Mouse (Mus musculus): ENCODE measurements at regions not wholly inside any gene's neighbourhood (a gene's known extent, or its start where the extent isn't known, plus 50 kb on each side); places are given as distances from the start of the nearest gene placed in this dataset.

DNA sequence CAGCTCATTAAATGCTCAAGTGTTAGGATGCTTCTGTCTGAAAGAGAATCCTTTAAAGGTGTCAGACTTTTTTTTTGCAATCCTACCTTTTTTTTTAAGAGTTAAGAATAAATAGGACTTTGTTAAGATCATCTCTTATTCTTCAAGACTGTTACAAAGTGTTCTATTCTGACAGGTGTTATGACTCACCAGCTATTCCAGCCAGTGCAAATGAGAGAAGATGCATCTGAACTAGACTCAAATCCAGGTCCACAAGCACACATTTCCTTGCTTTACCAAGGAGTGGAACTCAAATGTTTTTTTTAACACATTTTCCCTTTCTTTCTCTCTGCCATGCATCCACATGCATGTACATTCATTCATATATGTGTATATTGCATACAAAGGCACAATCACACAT is 98.4 kb upstream of the Atp10a start:
- no peak for DNase-seq (ENCODE audit: low read depth, low spot score)

DNA sequence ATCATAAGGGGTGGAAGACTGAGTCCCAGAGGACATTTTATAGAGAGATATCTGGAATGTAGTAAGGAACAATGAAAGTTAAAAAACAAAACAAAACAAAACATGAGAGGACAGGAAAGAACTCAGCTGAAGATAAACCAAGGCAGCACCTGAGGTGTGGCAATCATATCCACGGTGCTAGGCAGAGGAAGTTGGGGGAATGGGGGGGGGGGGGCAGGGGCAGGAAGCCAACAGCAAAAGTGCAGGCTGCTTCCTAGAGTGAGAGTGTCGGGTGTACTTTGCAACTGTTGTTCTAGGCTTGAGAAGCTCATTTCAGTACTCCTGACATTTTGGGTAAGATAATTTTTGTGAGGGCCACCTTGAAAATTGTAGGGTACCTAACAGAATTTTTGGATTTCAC is 87.2 kb upstream of the Atp10a start:
- DNase-seq (ENCODE audit: low read depth, low spot score), result no peak

DNA sequence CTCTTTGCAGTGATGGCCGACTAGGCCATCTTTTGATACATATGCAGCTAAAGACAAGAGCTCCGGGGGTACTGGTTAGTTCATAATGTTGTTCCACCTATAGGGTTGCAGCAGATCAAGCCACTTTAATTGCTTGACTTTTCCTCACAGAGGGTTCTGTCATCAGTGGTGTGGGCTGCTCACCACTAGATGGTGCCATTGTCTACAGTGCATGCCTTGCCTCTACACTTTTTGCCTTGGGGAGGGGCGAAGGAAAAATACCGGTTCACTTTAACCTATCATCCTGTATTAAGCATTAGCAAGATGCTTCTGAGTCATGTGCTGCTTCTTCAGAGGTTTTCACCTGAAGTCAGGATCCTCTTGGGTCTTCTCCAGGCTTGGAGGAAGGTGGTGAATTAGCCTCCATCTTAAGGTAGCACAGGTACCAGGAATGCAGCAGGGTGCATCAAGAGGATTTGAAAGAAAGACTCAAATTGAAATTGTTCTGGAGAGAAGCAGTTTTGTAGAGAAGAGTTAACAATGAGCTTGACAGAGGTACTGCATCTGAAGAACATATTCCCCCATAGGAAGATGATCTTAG is 71.6 kb upstream of the Atp10a start:
- peak; percentile 51 for DNase-seq (ENCODE audit: low read depth, low spot score)

DNA sequence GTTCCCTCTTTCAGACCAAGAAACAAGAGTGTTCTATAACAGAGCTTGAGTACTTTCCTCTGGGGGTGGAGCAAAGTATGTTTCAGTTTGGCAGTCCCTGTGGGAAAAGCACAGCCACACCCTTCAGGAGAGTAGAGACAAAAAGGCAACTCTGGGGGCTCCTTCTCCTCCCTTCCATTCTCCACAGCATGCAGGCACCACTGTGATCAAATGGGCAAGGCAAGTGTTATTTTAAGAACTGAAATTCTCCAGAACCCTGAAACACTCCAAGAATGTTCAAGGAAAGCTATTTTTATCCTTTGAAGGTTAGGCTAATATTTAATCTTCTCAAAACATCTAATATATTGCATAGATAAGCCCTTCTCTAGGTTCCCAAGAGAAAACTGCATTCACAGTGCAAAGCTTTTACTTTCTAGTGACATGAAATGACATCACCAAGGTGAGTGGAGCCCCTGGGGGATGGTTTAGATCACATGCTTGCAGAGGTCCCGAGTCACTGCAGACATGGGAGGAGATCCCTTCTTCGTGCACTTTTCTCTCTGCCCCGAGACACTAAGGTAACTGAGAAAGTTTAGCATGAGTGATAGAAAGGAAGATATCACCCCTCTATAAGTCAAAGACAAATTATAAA is 70.2 kb upstream of the Atp10a start:
- DNase-seq (ENCODE audit: low read depth, low spot score), result no peak

DNA sequence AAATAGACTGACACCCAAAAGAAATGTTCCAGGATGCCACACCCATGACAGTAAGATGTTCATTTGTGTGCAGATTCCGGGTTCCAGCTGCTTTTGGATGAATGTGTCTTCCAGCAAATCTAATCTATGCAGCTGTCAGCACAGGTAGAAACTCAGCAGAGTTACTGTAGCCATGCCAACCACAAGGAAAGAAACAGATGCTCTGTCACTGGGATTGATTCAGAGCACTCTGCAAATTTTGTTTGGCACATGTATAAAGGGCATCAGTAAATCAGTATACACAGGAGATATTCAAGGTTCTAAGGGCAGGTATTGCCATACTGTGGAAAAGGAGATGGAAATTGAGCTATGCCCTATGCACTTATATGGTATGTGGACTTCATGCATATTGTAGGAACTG is 60.0 kb upstream of the Atp10a start:
- DNase-seq (ENCODE audit: low read depth, low spot score), result no peak

Measured in R1 (cell line).